8 mouse cellular contexts compared by ENCODE assay signal in genomic region chr11:5999832-6000771, GRCm38 (mm10). TPM values are rescaled to one million over a fixed set of nuclear protein-coding genes. Genes with fewer than 3 reads are reported as not detected.
DNase-seq lines count a peak whose midpoint lies in the region; ATAC-seq lines count a peak whose summit lies in the region.

No protein-coding gene starts in this region.

- WGBS in hindbrain, embryonic 14.5 days = 19% methylated on average over 8 of the region's 8 CpGs
- WGBS in lung, embryonic 16.5 days = 3% methylated on average over 8 of the region's 8 CpGs

- no peak overlapping the region for H3K9ac ChIP-seq in hindbrain, embryonic 14.5 days
- 0 out of 2 replicates have a peak overlapping the region, but pooled peaks have one; percentile 21 for H3K9ac ChIP-seq in lung, embryonic 16.5 days (ENCODE audit: low read length)

- DNase-seq in cerebellum, postnatal 36 days = peak; percentile 79 to 80
- DNase-seq in gastrocnemius, adult 18-20 months (ENCODE audit: low spot score) = peak; percentile 85
- peak; percentile 44 for DNase-seq in hindbrain, embryonic 14.5 days (ENCODE audit: low spot score)
- DNase-seq in layer of hippocampus, postnatal 14 days (ENCODE audit: low spot score in 2 of 2) = peak; percentile 83 to 87
- DNase-seq in ovary, adult 18-20 months (ENCODE audit: low spot score) = peak; percentile 66
- DNase-seq in thymus, postnatal 14 days = peak; percentile 76

- no peak overlapping the region for H3K4me3 ChIP-seq in hindbrain, embryonic 14.5 days (replicated peaks; ENCODE audit: low read length)
- no peak overlapping the region for H3K4me3 ChIP-seq in lung, embryonic 16.5 days (ENCODE audit: low read length)

- no peaks in the 10 kb centered on the region for H3K9me3 ChIP-seq in hindbrain, embryonic 14.5 days (ENCODE audit: control insufficient read depth, low read length)
- H3K9me3 ChIP-seq in lung, embryonic 16.5 days (ENCODE audit: control insufficient read depth, low read length) = no peaks in the 10 kb centered on the region

- peak; percentile 77 for ATAC-seq in activated CD4-positive, CD25-positive, alpha-beta regulatory T cell, adult 4 months
- ATAC-seq in hindbrain, embryonic 14.5 days (ENCODE audit: low FRiP score) = peak; percentile 86
- peak; percentile 94 for ATAC-seq in lung, embryonic 16.5 days (ENCODE audit: low read depth)

- H3K4me2 ChIP-seq in hindbrain, embryonic 14.5 days (replicated peaks) = no peak overlapping the region
- H3K4me2 ChIP-seq in lung, embryonic 16.5 days (ENCODE audit: low read depth, low read length) = peak overlapping the region; percentile 27; the same call in 1 of the 2 replicates

- 0 out of 2 replicates have a peak, but pooled peaks cover 6% of the 10 kb centered on the region for H3K36me3 ChIP-seq in hindbrain, embryonic 14.5 days (replicated peaks; ENCODE audit: control insufficient read depth, insufficient read depth)
- H3K36me3 ChIP-seq in lung, embryonic 16.5 days (ENCODE audit: control insufficient read depth, insufficient read depth, low read length) = no peaks in the 10 kb centered on the region

- peak overlapping the region; percentile 12; the same call in 1 of the 2 replicates for H3K27ac ChIP-seq in hindbrain, embryonic 14.5 days
- peak overlapping the region; percentile 87 for H3K27ac ChIP-seq in lung, embryonic 16.5 days (ENCODE audit: low read length)

- peaks cover 7% of the 10 kb centered on the region for H3K4me1 ChIP-seq in hindbrain, embryonic 14.5 days (replicated peaks; ENCODE audit: control insufficient read depth, insufficient read depth, low read length)
- H3K4me1 ChIP-seq in lung, embryonic 16.5 days (replicated peaks; ENCODE audit: control insufficient read depth, insufficient read depth, low read length) = peaks cover 29% of the 10 kb centered on the region

- H3K27me3 ChIP-seq in hindbrain, embryonic 14.5 days (ENCODE audit: control insufficient read depth, insufficient read depth, low read length) = peaks cover 5% of the 10 kb centered on the region; the same call in 1 of the 2 replicates
- no peaks in the 10 kb centered on the region for H3K27me3 ChIP-seq in lung, embryonic 16.5 days (ENCODE audit: control insufficient read depth, insufficient read depth, low read depth, low read length)

RNA-seq across cellular contexts. Expression of gene Ykt6, which starts 44.6 kb away (rescaled TPM):
- 10 to 100 TPM; 25.6 to 26.7 TPM for polyA plus RNA-seq in activated CD4-positive, CD25-positive, alpha-beta regulatory T cell, adult 4 months (2017; shearing (Covaris generic))
- 10 to 100 TPM; 37.0 to 44.9 TPM for total RNA-seq in gastrocnemius, adult 18-20 months (2021)
- 39.9 and 48.4 TPM in 2 replicates for polyA plus RNA-seq in hindbrain, embryonic 14.5 days (2014; fragmentation: Nextera tagmentation; extraction: Ambion mirVana)
- total RNA-seq in layer of hippocampus, postnatal 14 days (2021) = 10 to 100 TPM; 84.7 to 85.3 TPM
- polyA plus RNA-seq in lung, embryonic 16.5 days (2015; fragmentation: Nextera tagmentation; extraction: Ambion mirVana) = 52.3 and 53.1 TPM in 2 replicates

RNA-seq across cellular contexts. Expression of gene Gck, which starts 50.2 kb away (rescaled TPM):
- not detected for polyA plus RNA-seq in activated CD4-positive, CD25-positive, alpha-beta regulatory T cell, adult 4 months (2017; shearing (Covaris generic))
- 1 to 10 TPM; 2.0 to 3.3 TPM for total RNA-seq in gastrocnemius, adult 18-20 months (2021)
- 3.9 and 4.2 TPM in 2 replicates for polyA plus RNA-seq in hindbrain, embryonic 14.5 days (2014; fragmentation: Nextera tagmentation; extraction: Ambion mirVana)
- 1 to 10 TPM; 1.3 to 1.9 TPM for total RNA-seq in layer of hippocampus, postnatal 14 days (2021)
- polyA plus RNA-seq in lung, embryonic 16.5 days (2015; fragmentation: Nextera tagmentation; extraction: Ambion mirVana) = 1.3 and 1.6 TPM in 2 replicates
